Mouse (Mus musculus) heart, postnatal 0 days (tissue): ENCODE results near the gene 1700030K09Rik.

Source experiments
- CTCF ChIP-seq: IDR thresholded peaks from 2 replicates; pipeline ENCODE4 v1.5.1; 2016; ENCODE audit warnings: antibody characterized with exemption, control low read depth, low read depth
- EP300 ChIP-seq: IDR thresholded peaks from 2 replicates; pipeline ENCODE4 v1.6.1; 2016; ENCODE audit warnings: antibody characterized with exemption, low read depth

DNA sequence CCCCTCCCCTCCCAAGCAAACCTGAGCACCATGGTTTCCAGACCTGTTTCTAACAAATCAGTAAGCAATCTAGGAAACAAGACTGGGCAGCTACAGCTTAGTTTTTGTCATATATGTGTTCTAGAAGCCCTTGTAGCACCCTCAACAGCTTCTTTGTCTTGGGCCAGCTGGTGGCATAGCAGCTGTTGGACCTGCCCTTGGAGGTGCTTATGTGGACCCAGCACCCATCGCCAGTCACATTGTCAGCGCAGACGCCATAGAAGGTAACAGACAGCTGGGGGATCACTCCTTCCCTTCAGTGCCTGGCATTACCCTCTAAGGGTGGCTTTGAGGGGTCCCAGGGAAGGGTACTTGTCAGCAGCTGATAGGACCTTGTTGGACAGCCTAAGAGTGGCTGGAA lies 14.1 kb downstream of the 1700030K09Rik start:
- TF ChIP-seq CTCF (no peak), EP300 (no peak)
